Comparison of ENCODE assay signal across 19 mouse cellular contexts in the genomic region with DNA sequence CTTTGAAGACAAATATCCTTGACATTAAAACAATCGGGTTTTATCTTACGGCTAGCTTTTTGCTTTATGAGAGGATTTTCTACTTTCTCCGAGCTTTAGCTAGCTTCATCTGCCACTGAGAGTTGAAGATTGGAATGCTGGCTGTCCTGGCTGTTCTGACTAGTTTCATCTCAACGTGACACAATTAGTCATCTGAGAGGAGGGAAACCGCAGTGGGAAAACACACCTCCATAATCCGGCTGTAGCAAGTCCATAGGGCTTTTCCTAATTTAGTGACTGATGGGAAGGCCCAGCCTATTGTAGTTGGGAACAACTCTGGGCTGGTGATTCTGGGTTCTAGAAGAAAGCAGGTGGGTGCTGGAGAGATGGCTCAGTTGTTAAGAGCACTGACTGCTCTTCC.
"Had no signal": no experiment of that assay in that cellular context is flagged by ENCODE, and none has a peak within 500 bp of the region (broad histone marks: within the 10 kb centered on the region; RNA-seq: fewer than 3 reads in every experiment).

No protein-coding gene starts in this region.

- H3K4me3 ChIP-seq: kidney, embryonic 15.5 days; liver, embryonic 13.5 days; midbrain, embryonic 12.5 days; myocyte; neural tube, embryonic 13.5 days had no signal

- H3K27me3 ChIP-seq: kidney, embryonic 15.5 days; liver, embryonic 13.5 days; midbrain, embryonic 12.5 days; neural tube, embryonic 13.5 days had no signal

- H3K9me3 ChIP-seq: kidney, embryonic 15.5 days; liver, embryonic 13.5 days; midbrain, embryonic 12.5 days had no signal

- H3K27ac ChIP-seq: kidney, embryonic 15.5 days; liver, embryonic 13.5 days; midbrain, embryonic 12.5 days; neural tube, embryonic 13.5 days; stomach, postnatal 0 days had no signal

- ATAC-seq: midbrain, embryonic 16.5 days had no signal

- H3K4me2 ChIP-seq: kidney, embryonic 15.5 days; liver, embryonic 13.5 days; midbrain, embryonic 12.5 days; neural tube, embryonic 13.5 days had no signal

- DNase-seq: kidney, adult 2 months; kidney, postnatal 10 days; kidney, postnatal 36 days; layer of hippocampus, adult 9-11 months; liver, embryonic 13.5 days; lung, adult 2 months; lung, postnatal 14 days; lung, postnatal 4 days; retina, postnatal 1 day; right cerebral cortex, postnatal 4 days; thymus, adult 2 months; thymus, postnatal 14 days; thymus, postnatal 4 days had no signal

- H3K9ac ChIP-seq: kidney, embryonic 15.5 days; liver, embryonic 13.5 days; midbrain, embryonic 12.5 days; neural tube, embryonic 13.5 days had no signal

- H3K4me1 ChIP-seq: liver, embryonic 13.5 days; midbrain, embryonic 12.5 days; neural tube, embryonic 13.5 days had no signal

- H3K36me3 ChIP-seq: liver, embryonic 13.5 days had no signal
